Mouse (Mus musculus) testis, adult 2 months (tissue): Measurements from ENCODE around the gene Rtp1.

Experiments used
- CTCF ChIP-seq: fragments of 200-500 bp; IDR thresholded peaks from 2 replicates; pipeline ENCODE4 v1.5.1; 2012; ENCODE audit warnings: low read depth, mild to moderate bottlenecking, inconsistent platforms, low read length, moderate library complexity; ENCODE audit not compliant: control insufficient read depth, insufficient read depth, insufficient replicate concordance
- POLR2A ChIP-seq: fragments of 200-500 bp; IDR thresholded peaks from 2 replicates; pipeline ENCODE4 v1.6.1; 2012; ENCODE audit warnings: low read depth, mild to moderate bottlenecking, inconsistent platforms, low read length, moderate library complexity; ENCODE audit not compliant: control insufficient read depth

GRCm38 (mm10) chr16:23403008-23403755, 25.8 kb upstream of the Rtp1 start:
- TF ChIP-seq POLR2A: no peak
- no peak for TF ChIP-seq CTCF
